Mouse (Mus musculus) heart, embryonic 16.5 days (tissue): Measurements from ENCODE around the gene Nos1. TPM values are rescaled to one million over a fixed set of nuclear protein-coding genes. Genes with fewer than 3 reads are reported as not detected.

ENCODE experiments used
- ATAC-seq: fragments of 200-750 bp; cut with Nextera tagmentation; replicated peaks from 2 replicates; pipeline ENCODE4 v1.8.0; 2017; ENCODE audit warnings: moderate number of reproducible peaks; ENCODE audit not compliant: insufficient read depth, low FRiP score; ENCODE audit errors: extremely low read depth
- H3K27ac ChIP-seq: fragments of 300-500 bp; sonication (generic); 2 replicates; pipeline ENCODE4 v1.5.1; 2014; ENCODE audit warnings: mild to moderate bottlenecking, low read length, control low read depth, moderate library complexity
- H3K27me3 ChIP-seq: fragments of 300-500 bp; sonication (generic); 2 replicates; pipeline ENCODE4 v1.6.1; 2014; ENCODE audit warnings: low read length, mixed read lengths; ENCODE audit not compliant: control insufficient read depth, insufficient read depth
- H3K36me3 ChIP-seq: fragments of 300-500 bp; sonication (generic); 2 replicates; pipeline ENCODE4 v1.6.1; 2014; ENCODE audit not compliant: control insufficient read depth, insufficient read depth
- H3K4me1 ChIP-seq: fragments of 300-500 bp; sonication (generic); 2 replicates; pipeline ENCODE4 v1.6.1; 2014; ENCODE audit warnings: low read length, mixed read lengths; ENCODE audit not compliant: control insufficient read depth, insufficient read depth
- H3K4me2 ChIP-seq: fragments of 300-500 bp; sonication (generic); 2 replicates; pipeline ENCODE4 v1.6.1; 2014; ENCODE audit warnings: low read depth, mild to moderate bottlenecking, control low read depth, low read length
- H3K4me3 ChIP-seq: fragments of 300-500 bp; sonication (generic); 2 replicates; pipeline ENCODE4 v1.5.1; 2014; ENCODE audit warnings: mild to moderate bottlenecking, control low read depth, low read length
- H3K9ac ChIP-seq: fragments of 300-500 bp; sonication (generic); 2 replicates; pipeline ENCODE4 v1.6.1; 2014; ENCODE audit warnings: low read length, control low read depth
- H3K9me3 ChIP-seq: fragments of 300-500 bp; sonication (generic); replicated peaks from 2 replicates; pipeline ENCODE4 v1.6.1; 2016; ENCODE audit warnings: low read length; ENCODE audit not compliant: control insufficient read depth
- WGBS: fragments of 180-500 bp; shearing (Covaris S2); extraction: QIAGEN DNeasy Blood & Tissue Kit; methylation state at CpG from one replicate; pipeline ENCODE4 v1.1.7; 2014; 5-methylcytosine and 5-hydroxymethylcytosine counted together
- polyA plus RNA-seq: library from polyadenylated mRNA; unstranded; fragments of >200 nt; fragmentation: Nextera tagmentation; extraction: Ambion mirVana; gene quantifications from 2 replicates; pipeline ENCODE4 v1.2.1, GENCODE M21; 2015

The Nos1 gene
- polyA plus RNA-seq, 1 experiment from 2014 or later, result 0.24 TPM

DNA sequence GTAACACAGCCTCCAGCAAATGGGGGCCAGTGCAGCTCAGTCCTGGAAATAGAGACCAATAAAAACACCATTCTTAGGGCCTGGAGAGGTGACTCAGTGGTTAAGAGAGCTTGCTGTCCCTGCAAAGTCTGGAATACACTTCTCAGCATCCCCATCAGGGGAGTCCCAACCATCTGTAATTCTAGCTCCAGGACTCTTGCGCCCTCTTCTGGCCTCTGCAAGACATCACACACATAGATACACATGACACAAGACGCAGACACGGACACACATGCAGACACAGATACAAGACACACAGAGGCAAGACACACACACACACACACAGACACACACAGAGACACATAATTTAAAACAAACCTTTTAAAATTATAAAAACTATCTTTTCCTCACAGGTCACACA is 160.7 kb downstream of the Nos1 start:
- no peak overlapping the region for H3K27ac ChIP-seq
- no peaks in the 10 kb centered on the region for H3K27me3 ChIP-seq
- H3K9ac ChIP-seq, result no peak overlapping the region
- H3K4me2 ChIP-seq, result no peak overlapping the region
- H3K9me3 ChIP-seq, result no peaks in the 10 kb centered on the region
- no peak overlapping the region for H3K4me3 ChIP-seq
- no peaks in the 10 kb centered on the region for H3K36me3 ChIP-seq
- WGBS, result 73% methylated on average over 3 of the region's 3 CpGs
- no peak for ATAC-seq
- H3K4me1 ChIP-seq, result no peaks in the 10 kb centered on the region

GRCm38 (mm10) chr5:117946605-117947004 is 165.8 kb downstream of the Nos1 start:
- no peak overlapping the region for H3K9ac ChIP-seq
- H3K27ac ChIP-seq, result no peak overlapping the region
- no peaks in the 10 kb centered on the region for H3K27me3 ChIP-seq
- no peak for ATAC-seq
- H3K4me3 ChIP-seq, result no peak overlapping the region
- no peak overlapping the region for H3K4me2 ChIP-seq
- H3K4me1 ChIP-seq, result no peaks in the 10 kb centered on the region
- WGBS, result 25% methylated on average over 4 of the region's 4 CpGs
- H3K36me3 ChIP-seq, result no peaks in the 10 kb centered on the region
- no peaks in the 10 kb centered on the region for H3K9me3 ChIP-seq

DNA sequence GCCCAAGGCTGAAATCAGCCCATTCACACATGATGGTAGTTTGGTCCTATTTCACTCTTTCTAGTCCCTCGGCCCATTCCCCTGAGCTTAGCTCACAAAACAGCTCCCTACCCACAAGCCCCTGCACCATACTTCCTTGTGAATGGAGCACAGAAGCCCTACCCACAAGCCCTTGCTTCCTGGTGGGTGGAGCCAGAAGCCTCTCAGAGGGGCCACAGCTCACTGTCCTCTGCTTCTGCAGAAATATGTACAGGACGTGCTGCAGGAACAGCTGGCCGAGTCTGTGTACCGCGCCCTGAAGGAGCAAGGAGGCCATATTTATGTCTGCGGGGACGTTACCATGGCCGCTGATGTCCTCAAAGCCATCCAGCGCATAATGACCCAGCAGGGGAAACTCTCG is 168.6 kb downstream of the Nos1 start:
- Histone ChIP-seq H3K27me3 (no peaks in the 10 kb centered on the region), H3K27ac (no peak overlapping the region), H3K4me3 (no peak overlapping the region), H3K4me2 (no peak overlapping the region), H3K9ac (no peak overlapping the region), H3K9me3 (no peaks in the 10 kb centered on the region), H3K4me1 (no peaks in the 10 kb centered on the region), H3K36me3 (no peaks in the 10 kb centered on the region)
- no peak for ATAC-seq
- WGBS, result 72% methylated on average over 10 of the region's 10 CpGs

DNA sequence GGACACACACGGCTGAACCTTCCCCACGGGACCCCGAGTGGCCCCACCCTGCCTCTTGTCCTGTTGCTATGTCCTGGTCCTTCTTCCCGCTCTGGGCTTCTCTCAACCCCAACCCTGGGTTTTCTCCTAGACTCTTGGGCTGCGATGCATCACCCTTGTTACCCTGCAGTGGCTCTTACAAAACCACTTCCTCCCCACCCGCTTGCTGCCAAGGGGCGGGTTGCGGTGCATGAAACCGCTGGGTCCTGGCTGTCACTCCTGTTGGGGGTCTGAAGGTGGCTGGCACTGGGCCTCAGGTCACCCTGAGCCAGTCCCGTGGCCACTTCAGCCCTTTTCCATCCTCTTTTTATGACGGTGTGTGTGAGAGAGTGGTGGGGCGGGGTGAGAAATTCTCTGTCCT is 173.1 kb downstream of the Nos1 start:
- Histone ChIP-seq H3K36me3 (no peaks in the 10 kb centered on the region), H3K9ac (no peak overlapping the region), H3K4me1 (no peaks in the 10 kb centered on the region), H3K4me2 (no peak overlapping the region), H3K27ac (no peak overlapping the region), H3K4me3 (no peak overlapping the region), H3K9me3 (no peaks in the 10 kb centered on the region), H3K27me3 (0 out of 2 replicates have a peak, but pooled peaks cover 2% of the 10 kb centered on the region)
- WGBS, result 78% methylated on average over 12 of the region's 12 CpGs
- ATAC-seq, result no peak

- no peak overlapping the region for H3K9ac ChIP-seq
- no peak for ATAC-seq
- no peaks in the 10 kb centered on the region for H3K4me1 ChIP-seq
- no peak overlapping the region for H3K27ac ChIP-seq
- H3K4me3 ChIP-seq, result no peak overlapping the region
- no peak overlapping the region for H3K4me2 ChIP-seq
- 0 out of 2 replicates have a peak, but pooled peaks cover 2% of the 10 kb centered on the region for H3K27me3 ChIP-seq
- no peaks in the 10 kb centered on the region for H3K36me3 ChIP-seq
- 75% methylated on average over 1 of the region's 1 CpGs for WGBS
- no peaks in the 10 kb centered on the region for H3K9me3 ChIP-seq
Measured at GRCm38 (mm10) chr5:117954429-117954828, 173.6 kb downstream of the Nos1 start.

GRCm38 (mm10) chr5:117955675-117956420 is 175.0 kb downstream of the Nos1 start:
- Histone ChIP-seq H3K9me3 (no peaks in the 10 kb centered on the region), H3K4me3 (no peak overlapping the region), H3K4me2 (no peak overlapping the region), H3K9ac (no peak overlapping the region), H3K36me3 (no peaks in the 10 kb centered on the region), H3K4me1 (no peaks in the 10 kb centered on the region), H3K27me3 (0 out of 2 replicates have a peak, but pooled peaks cover 2% of the 10 kb centered on the region), H3K27ac (no peak overlapping the region)
- 29% methylated on average over 10 of the region's 10 CpGs for WGBS
- ATAC-seq, result no peak

- H3K36me3 ChIP-seq, result no peaks in the 10 kb centered on the region
- peak; percentile 41; the same call in 1 of the 2 replicates for ATAC-seq
- H3K4me3 ChIP-seq, result no peak overlapping the region
- H3K9ac ChIP-seq, result no peak overlapping the region
- peaks cover 10% of the 10 kb centered on the region for H3K4me1 ChIP-seq
- 21% methylated on average over 9 of the region's 9 CpGs for WGBS
- no peak overlapping the region for H3K4me2 ChIP-seq
- H3K9me3 ChIP-seq, result no peaks in the 10 kb centered on the region
- H3K27ac ChIP-seq, result 0 out of 2 replicates have a peak overlapping the region, but pooled peaks have one; percentile 9
- no peaks in the 10 kb centered on the region for H3K27me3 ChIP-seq
Measured at GRCm38 (mm10) chr5:117964750-117965149, 183.9 kb downstream of the Nos1 start.

DNA sequence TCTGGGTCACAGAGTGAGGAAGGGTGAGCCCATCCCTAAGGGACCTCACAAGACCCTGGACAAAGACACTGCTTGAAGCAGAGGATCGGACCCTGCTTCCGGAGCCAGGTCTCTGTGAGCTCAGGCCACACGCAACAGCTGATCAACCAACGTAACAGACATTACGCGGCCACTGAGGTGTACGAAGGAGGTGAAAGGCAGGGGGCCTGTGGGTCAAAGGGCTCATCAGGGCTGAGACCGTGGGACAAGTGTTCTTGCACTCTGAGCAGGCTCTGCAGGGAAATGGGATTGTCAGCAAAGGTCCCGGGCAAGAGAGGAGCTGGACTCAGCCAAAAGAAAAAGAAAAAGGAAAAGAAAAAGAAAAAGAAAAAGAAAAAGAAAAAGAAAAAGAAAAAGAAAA is 186.1 kb downstream of the Nos1 start:
- H3K4me2 ChIP-seq, result no peak overlapping the region
- no peak overlapping the region for H3K4me3 ChIP-seq
- H3K27me3 ChIP-seq, result no peaks in the 10 kb centered on the region
- H3K36me3 ChIP-seq, result no peaks in the 10 kb centered on the region
- no peak overlapping the region for H3K9ac ChIP-seq
- no peaks in the 10 kb centered on the region for H3K9me3 ChIP-seq
- 67% methylated on average over 9 of the region's 9 CpGs for WGBS
- H3K4me1 ChIP-seq, result peaks cover 10% of the 10 kb centered on the region
- no peak for ATAC-seq
- H3K27ac ChIP-seq, result no peak overlapping the region

DNA sequence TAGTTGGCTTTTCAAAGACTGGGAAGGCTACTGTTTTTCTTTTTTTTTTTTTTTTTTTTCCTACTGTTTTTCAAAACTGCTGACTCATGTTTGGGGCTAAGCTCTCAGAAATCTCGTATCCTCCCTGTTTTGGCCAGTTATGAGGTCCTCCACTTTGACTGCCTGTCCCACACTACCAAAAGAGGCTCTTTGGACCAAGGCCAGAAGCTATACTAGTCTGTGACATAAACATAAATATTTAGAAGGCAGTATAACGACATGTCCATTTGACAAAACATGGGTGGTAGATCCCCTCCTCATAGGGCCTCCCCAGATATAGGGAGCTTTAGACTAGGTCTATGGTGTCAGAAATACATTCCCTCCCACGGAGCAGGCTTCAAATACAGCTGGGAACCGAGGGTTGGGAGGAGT is 186.8 kb downstream of the Nos1 start:
- Histone ChIP-seq H3K27ac (no peak overlapping the region), H3K36me3 (no peaks in the 10 kb centered on the region), H3K9me3 (no peaks in the 10 kb centered on the region), H3K4me1 (peaks cover 10% of the 10 kb centered on the region), H3K9ac (no peak overlapping the region), H3K4me2 (no peak overlapping the region), H3K27me3 (no peaks in the 10 kb centered on the region), H3K4me3 (no peak overlapping the region)
- no peak for ATAC-seq
- 37% methylated on average over 4 of the region's 4 CpGs for WGBS
